ENCODE assay signal across 8 mouse cellular contexts in the genomic region with DNA sequence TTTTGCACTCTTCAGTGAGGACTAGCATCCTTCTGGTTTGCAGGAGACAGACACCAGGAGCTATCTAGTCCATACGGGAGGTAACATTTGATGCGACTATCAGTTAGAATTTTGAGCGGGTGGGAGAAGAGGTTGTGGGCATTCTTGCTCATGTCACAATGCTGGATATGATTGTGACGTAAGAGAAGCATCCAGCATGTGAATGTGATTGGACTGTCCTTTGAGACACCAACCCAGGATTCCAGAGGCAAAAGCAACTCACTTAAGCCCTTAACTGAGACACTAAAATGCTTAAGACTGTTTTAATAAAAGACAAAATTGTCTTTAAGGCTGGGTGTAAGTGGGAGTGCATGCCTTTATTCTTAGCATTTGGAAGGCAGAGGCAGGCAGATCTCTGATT. TPM values are rescaled to one million over a fixed set of nuclear protein-coding genes. Genes with fewer than 3 reads are reported as not detected.
DNase-seq lines count a peak whose midpoint lies in the region; ATAC-seq lines count a peak whose summit lies in the region.

A gene (minus strand): TSS at position 101 of the 400 bp plus-strand sequence.

- no peak for DNase-seq in kidney, adult 8-10 months
- no peak for DNase-seq in adrenal gland, postnatal 36 days
- no peak for DNase-seq in gastrocnemius, postnatal 25 days
- DNase-seq in midbrain, embryonic 11.5 days (ENCODE audit: low spot score, missing footprints): no peak
- no peak for DNase-seq in spleen, adult 12 weeks (ENCODE audit: low spot score)
- no peak for DNase-seq in right cerebral cortex, postnatal 10 days (ENCODE audit: low spot score in 2 of 2)

- H3K4me1 ChIP-seq in kidney, embryonic 14.5 days (ENCODE audit: control insufficient read depth, insufficient read depth, low read length): no peaks in the 10 kb centered on the region
- H3K4me1 ChIP-seq in intestine, embryonic 15.5 days (replicated peaks): no peaks in the 10 kb centered on the region
- H3K4me1 ChIP-seq in midbrain, embryonic 11.5 days (ENCODE audit: control insufficient read depth, insufficient read depth, low read length): no peaks in the 10 kb centered on the region

- H3K9ac ChIP-seq in kidney, embryonic 14.5 days (ENCODE audit: low read depth, low read length): no peak within 1 kb of the TSS
- H3K9ac ChIP-seq in intestine, embryonic 15.5 days: no peak within 1 kb of the TSS
- H3K9ac ChIP-seq in midbrain, embryonic 11.5 days (ENCODE audit: low read length): no peak within 1 kb of the TSS

- no peak within 1 kb of the TSS for H3K4me3 ChIP-seq in kidney, embryonic 14.5 days (ENCODE audit: low read length)
- H3K4me3 ChIP-seq in intestine, embryonic 15.5 days (replicated peaks): no peak within 1 kb of the TSS
- no peak within 1 kb of the TSS for H3K4me3 ChIP-seq in midbrain, embryonic 11.5 days (ENCODE audit: low read depth, low read length)

- H3K4me2 ChIP-seq in kidney, embryonic 14.5 days (replicated peaks; ENCODE audit: low read depth, low read length): no peak within 1 kb of the TSS
- H3K4me2 ChIP-seq in intestine, embryonic 15.5 days (replicated peaks): no peak within 1 kb of the TSS
- H3K4me2 ChIP-seq in midbrain, embryonic 11.5 days: no peak within 1 kb of the TSS

- no peaks in the 10 kb centered on the region for H3K36me3 ChIP-seq in kidney, embryonic 14.5 days (ENCODE audit: control insufficient read depth, insufficient read depth, low read length)
- H3K36me3 ChIP-seq in intestine, embryonic 15.5 days: no peaks in the 10 kb centered on the region
- H3K36me3 ChIP-seq in midbrain, embryonic 11.5 days (ENCODE audit: control insufficient read depth, insufficient read depth, low read length): no peaks in the 10 kb centered on the region

- H3K9me3 ChIP-seq in kidney, embryonic 14.5 days (ENCODE audit: control insufficient read depth, low read length): no peaks in the 10 kb centered on the region
- H3K9me3 ChIP-seq in intestine, embryonic 15.5 days: no peaks in the 10 kb centered on the region
- no peaks in the 10 kb centered on the region for H3K9me3 ChIP-seq in midbrain, embryonic 11.5 days (ENCODE audit: control insufficient read depth, low read length)

- ATAC-seq in kidney, embryonic 14.5 days (ENCODE audit: low FRiP score, low TSS enrichment): no peak
- ATAC-seq in intestine, embryonic 15.5 days: no peak
- ATAC-seq in midbrain, embryonic 11.5 days (ENCODE audit: low FRiP score): no peak

- no peak within 1 kb of the TSS for H3K27ac ChIP-seq in kidney, embryonic 14.5 days (ENCODE audit: low read depth, low read length)
- H3K27ac ChIP-seq in intestine, embryonic 15.5 days: no peak within 1 kb of the TSS
- H3K27ac ChIP-seq in midbrain, embryonic 11.5 days (ENCODE audit: low read depth, low read length): no peak within 1 kb of the TSS

- H3K27me3 ChIP-seq in kidney, embryonic 14.5 days (ENCODE audit: control insufficient read depth, insufficient read depth, low read length): no peaks in the 10 kb centered on the region
- no peaks in the 10 kb centered on the region for H3K27me3 ChIP-seq in intestine, embryonic 15.5 days (replicated peaks)
- no peaks in the 10 kb centered on the region for H3K27me3 ChIP-seq in midbrain, embryonic 11.5 days (ENCODE audit: control insufficient read depth, insufficient read depth, low read length)

- 88% methylated on average over 4 of the region's 4 CpGs for WGBS in kidney, embryonic 14.5 days
- WGBS in intestine, embryonic 15.5 days: 90% methylated on average over 4 of the region's 4 CpGs
- WGBS in midbrain, embryonic 11.5 days: 95% methylated on average over 4 of the region's 4 CpGs

RNA-seq across cellular contexts. Expression of the gene that starts here (rescaled TPM):
- polyA plus RNA-seq in kidney, embryonic 14.5 days (2014; fragmentation: Nextera tagmentation; extraction: Ambion mirVana): 78.2 and 90.8 TPM in 2 replicates
- total RNA-seq in adrenal gland, postnatal 36 days (2021): 10 to 100 TPM; 66.0 to 88.3 TPM
- total RNA-seq in gastrocnemius, postnatal 25 days (2021): 10 to 100 TPM; 47.3 to 65.2 TPM
- polyA plus RNA-seq in intestine, embryonic 15.5 days (2015; fragmentation: Nextera tagmentation; extraction: Ambion mirVana): 72.6 and 76.1 TPM in 2 replicates
- 110 and 114 TPM in 2 replicates for polyA plus RNA-seq in midbrain, embryonic 11.5 days (2014; fragmentation: Nextera tagmentation; extraction: Ambion mirVana)
